Comparison of ENCODE assay signal across 23 mouse cellular contexts in genomic region chr13:25700965-25701364, GRCm38 (mm10).
DNase-seq lines count a peak whose midpoint lies in the region; ATAC-seq lines count a peak whose summit lies in the region.
"Had no signal": no experiment of that assay in that cellular context is flagged by ENCODE, and none has a peak within 500 bp of the region (broad histone marks: within the 10 kb centered on the region; RNA-seq: fewer than 3 reads in every experiment).

No protein-coding gene starts in this region.

- no peaks in the 10 kb centered on the region for H3K36me3 ChIP-seq in hindbrain, embryonic 13.5 days
- H3K36me3 ChIP-seq in hindbrain, embryonic 11.5 days (ENCODE audit: control insufficient read depth, insufficient read depth, low read length): no peaks in the 10 kb centered on the region
- no peaks in the 10 kb centered on the region for H3K36me3 ChIP-seq in midbrain, embryonic 14.5 days (ENCODE audit: control insufficient read depth, insufficient read depth, low read length)
- no peaks in the 10 kb centered on the region for H3K36me3 ChIP-seq in midbrain, embryonic 11.5 days (ENCODE audit: control insufficient read depth, insufficient read depth, low read length)
- no peaks in the 10 kb centered on the region for H3K36me3 ChIP-seq in neural tube, embryonic 14.5 days (ENCODE audit: control insufficient read depth, insufficient read depth, low read length)
- H3K36me3 ChIP-seq in neural tube, embryonic 15.5 days: no peaks in the 10 kb centered on the region
- H3K36me3 ChIP-seq in intestine, embryonic 16.5 days (ENCODE audit: control insufficient read depth, insufficient read depth, low read length): no peaks in the 10 kb centered on the region
- H3K36me3 ChIP-seq: embryonic facial prominence, embryonic 15.5 days; forebrain, embryonic 10.5 days; G1E; heart, embryonic 12.5 days had no signal

- H3K9me3 ChIP-seq in hindbrain, embryonic 13.5 days: no peaks in the 10 kb centered on the region
- H3K9me3 ChIP-seq in hindbrain, embryonic 11.5 days (ENCODE audit: control insufficient read depth, low read length): no peaks in the 10 kb centered on the region
- no peaks in the 10 kb centered on the region for H3K9me3 ChIP-seq in midbrain, embryonic 14.5 days (ENCODE audit: control insufficient read depth, low read length)
- no peaks in the 10 kb centered on the region for H3K9me3 ChIP-seq in midbrain, embryonic 11.5 days (ENCODE audit: control insufficient read depth, low read length)
- no peaks in the 10 kb centered on the region for H3K9me3 ChIP-seq in neural tube, embryonic 14.5 days (ENCODE audit: control insufficient read depth, low read length)
- no peaks in the 10 kb centered on the region for H3K9me3 ChIP-seq in neural tube, embryonic 15.5 days (replicated peaks)
- H3K9me3 ChIP-seq in intestine, embryonic 16.5 days (ENCODE audit: control insufficient read depth, low read length): no peaks in the 10 kb centered on the region
- H3K9me3 ChIP-seq: embryonic facial prominence, embryonic 15.5 days; forebrain, embryonic 10.5 days; G1E; heart, embryonic 12.5 days had no signal

- no peak overlapping the region for H3K4me2 ChIP-seq in hindbrain, embryonic 13.5 days
- H3K4me2 ChIP-seq in hindbrain, embryonic 11.5 days (replicated peaks; ENCODE audit: low read depth, low read length): no peak overlapping the region
- no peak overlapping the region for H3K4me2 ChIP-seq in midbrain, embryonic 14.5 days (ENCODE audit: low read length)
- no peak overlapping the region for H3K4me2 ChIP-seq in midbrain, embryonic 11.5 days
- no peak overlapping the region for H3K4me2 ChIP-seq in neural tube, embryonic 14.5 days (ENCODE audit: low read depth, low read length)
- H3K4me2 ChIP-seq in neural tube, embryonic 15.5 days: no peak overlapping the region
- no peak overlapping the region for H3K4me2 ChIP-seq in intestine, embryonic 16.5 days (ENCODE audit: low read depth, low read length)
- H3K4me2 ChIP-seq: embryonic facial prominence, embryonic 15.5 days; heart, embryonic 12.5 days had no signal

- H3K4me3 ChIP-seq in hindbrain, embryonic 13.5 days: no peak overlapping the region
- no peak overlapping the region for H3K4me3 ChIP-seq in hindbrain, embryonic 11.5 days (ENCODE audit: low read depth, low read length)
- H3K4me3 ChIP-seq in midbrain, embryonic 14.5 days (replicated peaks; ENCODE audit: low read depth, low read length): no peak overlapping the region
- no peak overlapping the region for H3K4me3 ChIP-seq in midbrain, embryonic 11.5 days (ENCODE audit: low read depth, low read length)
- no peak overlapping the region for H3K4me3 ChIP-seq in neural tube, embryonic 14.5 days (ENCODE audit: low read depth, low read length)
- no peak overlapping the region for H3K4me3 ChIP-seq in neural tube, embryonic 15.5 days (replicated peaks)
- no peak overlapping the region for H3K4me3 ChIP-seq in intestine, embryonic 16.5 days (ENCODE audit: low read length)
- H3K4me3 ChIP-seq: embryonic facial prominence, embryonic 15.5 days; erythroblast, embryonic 14.5 days; forebrain, embryonic 10.5 days; gastrocnemius, adult 2 months; heart, embryonic 12.5 days had no signal

- no peak for DNase-seq in hindbrain, embryonic 11.5 days (ENCODE audit: low spot score)
- peak; percentile 42 for DNase-seq in midbrain, embryonic 14.5 days
- no peak for DNase-seq in midbrain, embryonic 11.5 days (ENCODE audit: low spot score, missing footprints)
- DNase-seq: adrenal gland, adult 8-10 months; adrenal gland, postnatal 36 days; B cell, adult 2 months; cerebellum, adult 11 months; cerebellum, adult 8-10 months; cerebellum, postnatal 14 days; embryo, embryonic 11 days; gastrocnemius, adult 2 months; gastrocnemius, postnatal 25 days had no signal

- 0 out of 2 replicates have a peak overlapping the region, but pooled peaks have one; percentile 23 for H3K27ac ChIP-seq in hindbrain, embryonic 13.5 days
- no peak overlapping the region for H3K27ac ChIP-seq in hindbrain, embryonic 11.5 days (ENCODE audit: low read depth, low read length)
- no peak overlapping the region for H3K27ac ChIP-seq in midbrain, embryonic 14.5 days (replicated peaks; ENCODE audit: low read depth, low read length)
- no peak overlapping the region for H3K27ac ChIP-seq in midbrain, embryonic 11.5 days (ENCODE audit: low read depth, low read length)
- H3K27ac ChIP-seq in neural tube, embryonic 14.5 days (ENCODE audit: low read depth, low read length): no peak overlapping the region
- no peak overlapping the region for H3K27ac ChIP-seq in neural tube, embryonic 15.5 days (replicated peaks)
- no peak overlapping the region for H3K27ac ChIP-seq in intestine, embryonic 16.5 days (ENCODE audit: low read length)
- H3K27ac ChIP-seq: embryonic facial prominence, embryonic 15.5 days; forebrain, embryonic 10.5 days; gastrocnemius, adult 2 months had no signal

- ATAC-seq in hindbrain, embryonic 13.5 days (ENCODE audit: low FRiP score): no peak
- ATAC-seq in hindbrain, embryonic 11.5 days (ENCODE audit: low FRiP score): no peak
- no peak for ATAC-seq in midbrain, embryonic 14.5 days (ENCODE audit: low FRiP score, low TSS enrichment)
- no peak for ATAC-seq in midbrain, embryonic 11.5 days (ENCODE audit: low FRiP score)
- peak; percentile 41; the same call in 1 of the 2 replicates for ATAC-seq in neural tube, embryonic 14.5 days (ENCODE audit: low read depth)
- ATAC-seq in neural tube, embryonic 15.5 days (ENCODE audit: low FRiP score): no peak; the same call in 1 of the 2 replicates
- ATAC-seq in intestine, embryonic 16.5 days: no peak
- ATAC-seq: CD4-positive, CD25-positive, alpha-beta regulatory T cell, adult 4 months; forebrain, embryonic 14.5 days had no signal

- 38% methylated on average over 4 of the region's 4 CpGs for WGBS in hindbrain, embryonic 13.5 days
- 64% methylated on average over 4 of the region's 4 CpGs for WGBS in hindbrain, embryonic 11.5 days
- WGBS in midbrain, embryonic 14.5 days: 42% methylated on average over 4 of the region's 4 CpGs
- 85% methylated on average over 4 of the region's 4 CpGs for WGBS in midbrain, embryonic 11.5 days
- WGBS in neural tube, embryonic 14.5 days: 26% methylated on average over 4 of the region's 4 CpGs
- 27% methylated on average over 4 of the region's 4 CpGs for WGBS in neural tube, embryonic 15.5 days
- WGBS in intestine, embryonic 16.5 days: 62% methylated on average over 4 of the region's 4 CpGs

- H3K9ac ChIP-seq in hindbrain, embryonic 13.5 days: no peak overlapping the region
- no peak overlapping the region for H3K9ac ChIP-seq in hindbrain, embryonic 11.5 days (ENCODE audit: low read depth, low read length)
- H3K9ac ChIP-seq in midbrain, embryonic 14.5 days (replicated peaks; ENCODE audit: low read length): no peak overlapping the region
- H3K9ac ChIP-seq in midbrain, embryonic 11.5 days (ENCODE audit: low read length): no peak overlapping the region
- H3K9ac ChIP-seq in neural tube, embryonic 14.5 days (replicated peaks; ENCODE audit: low read depth, low read length): no peak overlapping the region
- no peak overlapping the region for H3K9ac ChIP-seq in neural tube, embryonic 15.5 days (replicated peaks)
- no peak overlapping the region for H3K9ac ChIP-seq in intestine, embryonic 16.5 days (ENCODE audit: low read depth, low read length)
- H3K9ac ChIP-seq: embryonic facial prominence, embryonic 15.5 days; heart, embryonic 12.5 days had no signal

- peaks cover 10% of the 10 kb centered on the region for H3K4me1 ChIP-seq in hindbrain, embryonic 13.5 days (replicated peaks)
- H3K4me1 ChIP-seq in hindbrain, embryonic 11.5 days (replicated peaks; ENCODE audit: control insufficient read depth, insufficient read depth, low read length): no peaks in the 10 kb centered on the region
- no peaks in the 10 kb centered on the region for H3K4me1 ChIP-seq in midbrain, embryonic 14.5 days (ENCODE audit: control insufficient read depth, insufficient read depth, low read length)
- no peaks in the 10 kb centered on the region for H3K4me1 ChIP-seq in midbrain, embryonic 11.5 days (ENCODE audit: control insufficient read depth, insufficient read depth, low read length)
- no peaks in the 10 kb centered on the region; the same call in 1 of the 2 replicates for H3K4me1 ChIP-seq in neural tube, embryonic 14.5 days (ENCODE audit: control insufficient read depth, insufficient read depth, low read length)
- H3K4me1 ChIP-seq in neural tube, embryonic 15.5 days: 0 out of 2 replicates have a peak, but pooled peaks cover 4% of the 10 kb centered on the region
- no peaks in the 10 kb centered on the region for H3K4me1 ChIP-seq in intestine, embryonic 16.5 days (ENCODE audit: control insufficient read depth, insufficient read depth, low read length)
- H3K4me1 ChIP-seq: embryonic facial prominence, embryonic 15.5 days; forebrain, embryonic 10.5 days; heart, embryonic 12.5 days had no signal

- no peaks in the 10 kb centered on the region for H3K27me3 ChIP-seq in hindbrain, embryonic 13.5 days
- H3K27me3 ChIP-seq in hindbrain, embryonic 11.5 days (ENCODE audit: control insufficient read depth, insufficient read depth, low read length): no peaks in the 10 kb centered on the region
- H3K27me3 ChIP-seq in midbrain, embryonic 14.5 days (ENCODE audit: control insufficient read depth, insufficient read depth, low read length): no peaks in the 10 kb centered on the region
- H3K27me3 ChIP-seq in midbrain, embryonic 11.5 days (ENCODE audit: control insufficient read depth, insufficient read depth, low read length): no peaks in the 10 kb centered on the region
- no peaks in the 10 kb centered on the region for H3K27me3 ChIP-seq in neural tube, embryonic 14.5 days (ENCODE audit: control insufficient read depth, insufficient read depth, low read length)
- H3K27me3 ChIP-seq in neural tube, embryonic 15.5 days (replicated peaks): no peaks in the 10 kb centered on the region
- no peaks in the 10 kb centered on the region for H3K27me3 ChIP-seq in intestine, embryonic 16.5 days (replicated peaks; ENCODE audit: control insufficient read depth, insufficient read depth, low read length)
- H3K27me3 ChIP-seq: embryonic facial prominence, embryonic 15.5 days; heart, embryonic 12.5 days had no signal
